Mouse (Mus musculus): ENCODE measurements around the gene Ripk3. TPM values are rescaled to one million over a fixed set of nuclear protein-coding genes. Genes with fewer than 3 reads are reported as not detected.
"Not testable (repeated sequence)": the region's sequence is repeated elsewhere in the genome, so short reads cannot be mapped to it uniquely, and the experiment has no call there.

Gene Ripk3
- polyA plus RNA-seq, 1 experiment from 2014 or later = 16.9 TPM

- no peak overlapping the region for H3K27ac ChIP-seq (replicated peaks)
- H3K4me2 ChIP-seq = no peak overlapping the region
- ATAC-seq (ENCODE audit: insufficient read depth) = no peak
- 17% methylated on average over 3 of the region's 3 CpGs for WGBS (ENCODE audit: insufficient replicate concordance)
- H3K4me3 ChIP-seq (replicated peaks) = no peak overlapping the region
- no peaks in the 10 kb centered on the region for H3K9me3 ChIP-seq (replicated peaks)
- H3K4me1 ChIP-seq (replicated peaks) = peaks cover 31% of the 10 kb centered on the region
- no peaks in the 10 kb centered on the region for H3K36me3 ChIP-seq (replicated peaks)
- H3K9ac ChIP-seq = no peak overlapping the region
- H3K27me3 ChIP-seq = peaks cover 37% of the 10 kb centered on the region
Observed at GRCm38 (mm10) chr14:55777176-55777575, 11.5 kb downstream of the Ripk3 start.

GRCm38 (mm10) chr14:55776711-55777110 lies 12.0 kb downstream of the Ripk3 start:
- Histone ChIP-seq H3K36me3 (replicated peaks) (no peaks in the 10 kb centered on the region), H3K4me2 (no peak overlapping the region), H3K4me3 (replicated peaks) (no peak overlapping the region), H3K27ac (replicated peaks) (no peak overlapping the region), H3K27me3 (peaks cover 34% of the 10 kb centered on the region), H3K9me3 (replicated peaks) (no peaks in the 10 kb centered on the region), H3K4me1 (replicated peaks) (peaks cover 29% of the 10 kb centered on the region), H3K9ac (no peak overlapping the region)
- WGBS (ENCODE audit: insufficient replicate concordance) = 38% methylated on average over 7 of the region's 7 CpGs
- no peak for ATAC-seq (ENCODE audit: insufficient read depth)

- H3K4me1 ChIP-seq (replicated peaks) = peaks cover 33% of the 10 kb centered on the region
- no peaks in the 10 kb centered on the region for H3K36me3 ChIP-seq (replicated peaks)
- no peak overlapping the region; the same call in 1 of the 2 replicates for H3K9ac ChIP-seq
- H3K27ac ChIP-seq (replicated peaks) = 0 out of 2 replicates have a peak overlapping the region, but pooled peaks have one; percentile 14
- H3K27me3 ChIP-seq = peaks cover 57% of the 10 kb centered on the region
- H3K4me3 ChIP-seq (replicated peaks) = no peak overlapping the region
- 28% methylated on average over 16 of the region's 16 CpGs for WGBS (ENCODE audit: insufficient replicate concordance)
- ATAC-seq (ENCODE audit: insufficient read depth) = peak; percentile 41; the same call in 1 of the 2 replicates
- no peaks in the 10 kb centered on the region for H3K9me3 ChIP-seq (replicated peaks)
- H3K4me2 ChIP-seq = peak overlapping the region; percentile 36
Observed at GRCm38 (mm10) chr14:55769087-55769703, 19.5 kb downstream of the Ripk3 start.

- 70% methylated on average over 6 of the region's 6 CpGs for WGBS (ENCODE audit: insufficient replicate concordance)
- Histone ChIP-seq H3K9me3 (replicated peaks) (no peaks in the 10 kb centered on the region), H3K36me3 (replicated peaks) (no peaks in the 10 kb centered on the region), H3K4me3 (replicated peaks) (peak overlapping the region; percentile 51; the same call in 1 of the 2 replicates), H3K9ac (0 out of 2 replicates have a peak overlapping the region, but pooled peaks have one; percentile 43), H3K4me1 (replicated peaks) (peaks cover 37% of the 10 kb centered on the region), H3K27ac (replicated peaks) (no peak overlapping the region), H3K4me2 (peak overlapping the region; percentile 81), H3K27me3 (peaks cover 57% of the 10 kb centered on the region)
- ATAC-seq (ENCODE audit: insufficient read depth) = no peak
Observed at GRCm38 (mm10) chr14:55768555-55768954, 20.1 kb downstream of the Ripk3 start.

- H3K4me1 ChIP-seq (replicated peaks) = peaks cover 41% of the 10 kb centered on the region
- H3K4me3 ChIP-seq (replicated peaks) = peak overlapping the region; percentile 51
- WGBS (ENCODE audit: insufficient replicate concordance) = 9% methylated on average over 52 of the region's 52 CpGs
- H3K9ac ChIP-seq = peak overlapping the region; percentile 43; the same call in 1 of the 2 replicates
- H3K27me3 ChIP-seq = peaks cover 60% of the 10 kb centered on the region
- no peak overlapping the region for H3K27ac ChIP-seq (replicated peaks)
- peak overlapping the region; percentile 81 for H3K4me2 ChIP-seq
- no peaks in the 10 kb centered on the region for H3K36me3 ChIP-seq (replicated peaks)
- ATAC-seq (ENCODE audit: insufficient read depth) = peak; percentile 18; the same call in 1 of the 2 replicates
- no peaks in the 10 kb centered on the region for H3K9me3 ChIP-seq (replicated peaks)
Observed at GRCm38 (mm10) chr14:55767519-55768414, 20.9 kb downstream of the Ripk3 start.

GRCm38 (mm10) chr14:55765696-55766095 lies 23.0 kb downstream of the Ripk3 start, which contains the start of gene Ltb4r1:
Gene Ltb4r1 (plus strand): TSS chr14:55765962.
- Histone ChIP-seq H3K27ac (replicated peaks) (peak within 1 kb of the TSS; percentile 61), H3K36me3 (replicated peaks) (no peaks in the 10 kb centered on the region), H3K4me3 (replicated peaks) (peak within 1 kb of the TSS; percentile 28), H3K4me2 (peak within 1 kb of the TSS; percentile 13), H3K27me3 (peaks cover 74% of the 10 kb centered on the region), H3K9ac (no peak within 1 kb of the TSS), H3K9me3 (replicated peaks) (no peaks in the 10 kb centered on the region), H3K4me1 (replicated peaks) (peaks cover 54% of the 10 kb centered on the region)
- 25% methylated on average over 4 of the region's 4 CpGs for WGBS (ENCODE audit: insufficient replicate concordance)
- ATAC-seq (ENCODE audit: insufficient read depth) = no peak

- H3K4me1 ChIP-seq (replicated peaks) = peaks cover 44% of the 10 kb centered on the region
- no peaks in the 10 kb centered on the region for H3K9me3 ChIP-seq (replicated peaks)
- H3K27me3 ChIP-seq = peaks cover 71% of the 10 kb centered on the region
- peak overlapping the region; percentile 70 for H3K27ac ChIP-seq (replicated peaks)
- H3K4me3 ChIP-seq (replicated peaks) = no peak overlapping the region
- H3K36me3 ChIP-seq (replicated peaks) = no peaks in the 10 kb centered on the region
- peak overlapping the region; percentile 79; the same call in 1 of the 2 replicates for H3K4me2 ChIP-seq
- no peak for ATAC-seq (ENCODE audit: insufficient read depth)
- no peak overlapping the region for H3K9ac ChIP-seq
- 29% methylated on average over 7 of the region's 7 CpGs for WGBS (ENCODE audit: insufficient replicate concordance)
Observed at GRCm38 (mm10) chr14:55763166-55763565, 25.5 kb downstream of the Ripk3 start.

GRCm38 (mm10) chr14:55762001-55762821 lies 26.5 kb downstream of the Ripk3 start:
- Histone ChIP-seq H3K9me3 (replicated peaks) (no peaks in the 10 kb centered on the region), H3K4me1 (replicated peaks) (peaks cover 40% of the 10 kb centered on the region), H3K36me3 (replicated peaks) (no peaks in the 10 kb centered on the region), H3K9ac (peak overlapping the region; percentile 42; the same call in 1 of the 2 replicates), H3K4me2 (peak overlapping the region; percentile 79), H3K27ac (replicated peaks) (peak overlapping the region; percentile 70), H3K27me3 (peaks cover 61% of the 10 kb centered on the region), H3K4me3 (replicated peaks) (peak overlapping the region; percentile 52)
- WGBS (ENCODE audit: insufficient replicate concordance) = 2% methylated on average over 77 of the region's 77 CpGs
- 0 out of 2 replicates have a peak, but pooled peaks have one; percentile 16 for ATAC-seq (ENCODE audit: insufficient read depth)

GRCm38 (mm10) chr14:55761163-55761562 lies 27.5 kb downstream of the Ripk3 start, which contains the start of gene Ltb4r2:
Gene Ltb4r2 (plus strand): TSS chr14:55761428.
- peaks cover 53% of the 10 kb centered on the region for H3K27me3 ChIP-seq
- H3K4me3 ChIP-seq (replicated peaks) = peak within 1 kb of the TSS; percentile 52
- 76% methylated on average over 6 of the region's 6 CpGs for WGBS (ENCODE audit: insufficient replicate concordance)
- H3K9me3 ChIP-seq (replicated peaks) = no peaks in the 10 kb centered on the region
- H3K4me2 ChIP-seq = peak within 1 kb of the TSS; percentile 79
- peaks cover 41% of the 10 kb centered on the region for H3K4me1 ChIP-seq (replicated peaks)
- peaks cover 7% of the 10 kb centered on the region for H3K36me3 ChIP-seq (replicated peaks)
- ATAC-seq (ENCODE audit: insufficient read depth) = no peak
- H3K9ac ChIP-seq = peak within 1 kb of the TSS; percentile 42; the same call in 1 of the 2 replicates
- H3K27ac ChIP-seq (replicated peaks) = peak within 1 kb of the TSS; percentile 70

GRCm38 (mm10) chr14:55760156-55760555 lies 28.5 kb downstream of the Ripk3 start:
- not testable (repeated sequence) for H3K9me3 ChIP-seq (replicated peaks); H3K4me3 ChIP-seq (replicated peaks); ATAC-seq (ENCODE audit: insufficient read depth); H3K9ac ChIP-seq; H3K27ac ChIP-seq (replicated peaks)
- Histone ChIP-seq H3K4me1 (replicated peaks) (peaks cover 41% of the 10 kb centered on the region), H3K36me3 (replicated peaks) (peaks cover 17% of the 10 kb centered on the region), H3K4me2 (peak overlapping the region; percentile 45), H3K27me3 (peaks cover 46% of the 10 kb centered on the region)
- WGBS (ENCODE audit: insufficient replicate concordance) = 3% methylated on average over 6 of the region's 6 CpGs
